Mouse (Mus musculus): Measurements from ENCODE around the gene Abcc2.

DNA sequence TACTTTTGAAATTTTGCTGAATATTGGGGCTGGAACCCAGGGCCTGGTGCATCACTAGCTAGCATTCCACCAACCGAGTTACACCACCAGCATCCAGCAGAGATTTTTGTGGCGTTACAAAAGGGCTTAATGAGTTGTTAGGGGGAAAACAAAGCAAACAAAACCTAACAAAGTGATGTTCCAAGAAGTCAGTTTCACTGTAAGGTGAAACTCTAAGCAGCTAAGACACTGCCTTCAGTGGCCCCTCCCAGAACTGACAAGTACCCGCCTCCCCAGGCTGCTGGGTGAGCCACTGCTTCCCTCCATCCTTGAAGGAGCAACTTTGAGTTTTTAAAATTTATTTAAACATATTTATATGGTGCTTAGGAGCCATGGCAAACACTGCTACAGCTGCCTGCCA lies 98.4 kb downstream of the Abcc2 start:
- TF ChIP-seq CTCF (IDR thresholded peaks at IDR 0.05; ENCODE audit: low read depth) = no peak
- no peak for TF ChIP-seq EP300 (IDR thresholded peaks at IDR 0.05; ENCODE audit: low read depth)

Measured in liver, embryonic 14.5 days (tissue).